Mouse (Mus musculus) liver, postnatal 0 days (tissue): ENCODE results near the gene Clcf1. TPM values are rescaled to one million over a fixed set of nuclear protein-coding genes. Genes with fewer than 3 reads are reported as not detected.
A peak's percentile ranks its signal among the peaks of the same experiment; 100 is the strongest.

ENCODE experiments used
- ATAC-seq: fragments of 200-750 bp; cut with Nextera tagmentation; 2 replicates; pipeline ENCODE4 v1.8.0; 2017; ENCODE audit warnings: mild to moderate bottlenecking, moderate library complexity
- DNase-seq: peaks from one replicate; pipeline ENCODE4 v3.0.0-alpha.2; 2016
- H3K27ac ChIP-seq: fragments of 300-500 bp; sonication (generic); 2 replicates; pipeline ENCODE4 v1.5.1; 2014; ENCODE audit warnings: antibody characterized with exemption, moderate library complexity, mild to moderate bottlenecking, low read depth
- H3K27me3 ChIP-seq: fragments of 300-500 bp; sonication (generic); 2 replicates; pipeline ENCODE4 v1.6.1; 2014; ENCODE audit warnings: low read length, control low read depth, mixed read lengths; ENCODE audit not compliant: insufficient read depth
- H3K36me3 ChIP-seq: fragments of 300-500 bp; sonication (generic); replicated peaks from 2 replicates; pipeline ENCODE4 v1.6.1; 2014; ENCODE audit warnings: mild to moderate bottlenecking, control low read depth, low read length, moderate library complexity, mixed read lengths; ENCODE audit not compliant: insufficient read depth
- H3K4me1 ChIP-seq: fragments of 300-500 bp; sonication (generic); 2 replicates; pipeline ENCODE4 v1.6.1; 2014; ENCODE audit warnings: antibody characterized with exemption, mild to moderate bottlenecking, control low read depth; ENCODE audit not compliant: insufficient read depth
- H3K4me2 ChIP-seq: fragments of 300-500 bp; sonication (generic); 2 replicates; pipeline ENCODE4 v1.6.1; 2014; ENCODE audit warnings: low read depth, mild to moderate bottlenecking, low read length, moderate library complexity, mixed read lengths
- H3K4me3 ChIP-seq: fragments of 300-500 bp; sonication (generic); 2 replicates; pipeline ENCODE4 v1.5.1; 2014; ENCODE audit warnings: low read depth, low read length
- H3K9ac ChIP-seq: fragments of 300-500 bp; sonication (generic); replicated peaks from 2 replicates; pipeline ENCODE4 v1.6.1; 2014; ENCODE audit warnings: mild to moderate bottlenecking, moderate library complexity
- H3K9me3 ChIP-seq: fragments of 300-500 bp; sonication (generic); 2 replicates; pipeline ENCODE4 v1.6.1; 2016; ENCODE audit warnings: mild to moderate bottlenecking, control low read depth, low read length, mixed read lengths
- CTCF ChIP-seq: sonication (generic); IDR thresholded peaks from 2 replicates; pipeline ENCODE4 v1.5.1; 2016; ENCODE audit warnings: antibody characterized with exemption, low read depth
- EP300 ChIP-seq: IDR thresholded peaks from 2 replicates; pipeline ENCODE4 v1.6.1; 2016; ENCODE audit warnings: antibody characterized with exemption, low read depth, mild to moderate bottlenecking
- WGBS: fragments of 180-500 bp; shearing (Covaris S2); extraction: QIAGEN DNeasy Blood & Tissue Kit; methylation state at CpG from one replicate; pipeline ENCODE4 v1.1.7; 2014; ENCODE audit not compliant: insufficient replicate concordance; 5-methylcytosine and 5-hydroxymethylcytosine counted together
- polyA plus RNA-seq: library from polyadenylated mRNA; unstranded; fragments of >200 nt; fragmentation: Nextera tagmentation; extraction: Ambion mirVana; gene quantifications from 2 replicates; pipeline ENCODE4 v1.2.1, GENCODE M21; 2015

The Clcf1 gene
- polyA plus RNA-seq, 1 experiment from 2014 or later = 1.1 TPM

DNA sequence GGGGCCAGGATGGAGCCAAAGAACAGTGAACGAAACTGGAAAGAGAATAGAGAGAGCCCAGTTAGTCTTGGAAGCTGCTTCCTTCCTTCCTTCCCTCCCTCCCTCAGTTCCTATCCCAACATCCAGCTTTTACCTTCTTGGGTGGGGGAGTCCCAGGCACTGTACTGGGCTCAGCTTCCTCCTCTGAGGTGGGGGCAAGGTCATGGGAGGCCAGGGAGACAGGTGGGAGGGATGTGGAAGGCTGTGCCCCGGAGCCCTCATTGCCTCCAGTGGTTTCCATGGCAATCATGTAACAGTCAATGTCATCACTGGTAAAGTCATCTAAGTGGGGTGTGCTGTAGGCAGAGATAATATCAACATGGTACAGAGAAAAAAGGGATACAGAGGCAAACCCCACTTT lies 18.0 kb upstream of the Clcf1 start:
- DNase-seq = no peak
- no peaks in the 10 kb centered on the region for H3K9me3 ChIP-seq
- H3K36me3 ChIP-seq = peaks cover 53% of the 10 kb centered on the region
- no peak overlapping the region for H3K4me3 ChIP-seq
- H3K9ac ChIP-seq = no peak overlapping the region
- ATAC-seq = no peak
- 50% methylated on average over 2 of the region's 2 CpGs for WGBS
- peaks cover 46% of the 10 kb centered on the region for H3K4me1 ChIP-seq
- H3K27ac ChIP-seq = no peak overlapping the region
- TF ChIP-seq CTCF (no peak), EP300 (no peak)
- no peak overlapping the region for H3K4me2 ChIP-seq
- no peaks in the 10 kb centered on the region for H3K27me3 ChIP-seq

DNA sequence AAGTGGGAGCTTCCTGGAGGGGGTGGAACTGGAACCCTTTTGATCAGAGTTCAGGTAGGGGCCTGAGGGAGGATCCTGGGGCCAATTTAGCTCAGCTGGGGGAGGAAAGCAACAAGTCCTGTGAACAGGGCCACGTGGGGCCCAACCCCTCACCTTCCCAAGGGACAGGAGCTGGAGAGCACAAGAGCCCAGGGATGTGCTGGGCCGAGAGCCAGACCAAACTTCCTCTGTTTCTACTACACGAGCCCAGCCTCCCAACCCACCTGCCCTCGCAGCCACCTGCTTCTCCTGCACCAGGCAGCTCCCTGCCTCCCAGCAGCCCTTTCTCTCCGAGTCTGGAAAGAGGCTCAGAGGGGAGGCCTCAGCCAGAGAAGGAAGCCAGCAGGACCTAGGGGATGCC lies 17.5 kb upstream of the Clcf1 start:
- peaks cover 53% of the 10 kb centered on the region for H3K36me3 ChIP-seq
- H3K4me3 ChIP-seq = no peak overlapping the region
- 34% methylated on average over 5 of the region's 5 CpGs for WGBS
- H3K9ac ChIP-seq = no peak overlapping the region
- DNase-seq (no peak), ATAC-seq (no peak)
- peaks cover 41% of the 10 kb centered on the region for H3K4me1 ChIP-seq
- no peak for TF ChIP-seq CTCF
- no peak for TF ChIP-seq EP300
- H3K4me2 ChIP-seq = no peak overlapping the region
- H3K27ac ChIP-seq = no peak overlapping the region
- H3K27me3 ChIP-seq = no peaks in the 10 kb centered on the region
- H3K9me3 ChIP-seq = no peaks in the 10 kb centered on the region

- no peak overlapping the region for H3K4me3 ChIP-seq
- no peak overlapping the region for H3K4me2 ChIP-seq
- no peak for TF ChIP-seq CTCF
- no peak for TF ChIP-seq EP300
- H3K27me3 ChIP-seq = no peaks in the 10 kb centered on the region
- peaks cover 53% of the 10 kb centered on the region for H3K36me3 ChIP-seq
- H3K9ac ChIP-seq = no peak overlapping the region
- ATAC-seq (no peak), DNase-seq (no peak)
- no peaks in the 10 kb centered on the region for H3K9me3 ChIP-seq
- WGBS = 53% methylated on average over 3 of the region's 3 CpGs
- no peak overlapping the region for H3K27ac ChIP-seq
- H3K4me1 ChIP-seq = peaks cover 46% of the 10 kb centered on the region
Observed at GRCm38 (mm10) chr19:4197180-4197579, 16.9 kb upstream of the Clcf1 start.

- H3K27me3 ChIP-seq = no peaks in the 10 kb centered on the region
- peak within 1 kb of the TSS; percentile 98 for H3K4me2 ChIP-seq
- under 1% methylated on average over 34 of the region's 34 CpGs for WGBS
- H3K4me1 ChIP-seq = peaks cover 41% of the 10 kb centered on the region
- peak within 1 kb of the TSS; percentile 69 for H3K4me3 ChIP-seq
- H3K27ac ChIP-seq = peak within 1 kb of the TSS; percentile 78
- peak; percentile 97 for DNase-seq
- H3K36me3 ChIP-seq = peaks cover 22% of the 10 kb centered on the region
- ATAC-seq = peak; percentile 88
- H3K9me3 ChIP-seq = no peaks in the 10 kb centered on the region
- H3K9ac ChIP-seq = peak within 1 kb of the TSS; percentile 84
- TF ChIP-seq EP300 = no peak
- TF ChIP-seq CTCF = no peak
Observed at GRCm38 (mm10) chr19:4201291-4201909, 12.6 kb upstream of the Clcf1 start, which contains the start of gene Rad9a. Gene Rad9a, minus strand, starts transcription at chr19:4201662.

DNA sequence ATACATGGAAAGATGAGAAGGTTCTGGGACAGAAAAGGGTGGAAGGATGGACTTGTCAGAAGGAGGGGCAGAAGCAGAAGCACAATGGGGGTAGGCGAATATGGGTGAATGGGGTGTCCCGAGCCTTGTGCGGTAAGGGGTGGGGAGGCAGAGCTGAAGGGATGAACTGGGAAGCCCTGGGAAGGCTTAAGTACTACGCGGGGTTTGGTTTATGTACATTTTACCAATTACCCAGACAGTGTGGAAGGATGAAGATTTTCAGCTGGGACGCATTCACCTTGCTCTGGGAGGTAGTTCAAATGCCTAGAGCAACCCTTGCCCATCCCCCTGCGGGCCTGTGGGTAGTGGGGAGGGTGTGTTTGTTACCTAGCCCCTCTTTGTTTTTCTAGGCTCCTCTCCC lies 11.9 kb upstream of the Clcf1 start:
- TF ChIP-seq CTCF (no peak), EP300 (no peak)
- ATAC-seq (no peak), DNase-seq (no peak)
- Histone ChIP-seq H3K9ac (peak overlapping the region; percentile 84), H3K9me3 (no peaks in the 10 kb centered on the region), H3K36me3 (peaks cover 14% of the 10 kb centered on the region), H3K27ac (peak overlapping the region; percentile 72), H3K4me2 (peak overlapping the region; percentile 98), H3K4me1 (peaks cover 37% of the 10 kb centered on the region), H3K4me3 (peak overlapping the region; percentile 69), H3K27me3 (no peaks in the 10 kb centered on the region)
- WGBS = 48% methylated on average over 7 of the region's 7 CpGs

- Histone ChIP-seq H3K27ac (peak overlapping the region; percentile 55; the same call in 1 of the 2 replicates), H3K9ac (no peak overlapping the region), H3K27me3 (no peaks in the 10 kb centered on the region), H3K4me1 (peaks cover 31% of the 10 kb centered on the region), H3K9me3 (no peaks in the 10 kb centered on the region), H3K36me3 (peaks cover 11% of the 10 kb centered on the region), H3K4me2 (0 out of 2 replicates have a peak overlapping the region, but pooled peaks have one; percentile 6), H3K4me3 (no peak overlapping the region)
- 40% methylated on average over 3 of the region's 3 CpGs for WGBS
- ATAC-seq (no peak), DNase-seq (no peak)
- TF ChIP-seq CTCF (peak; percentile 45), EP300 (no peak)
Observed at GRCm38 (mm10) chr19:4203148-4203547, 10.9 kb upstream of the Clcf1 start.
